Mouse (Mus musculus) A20 (cell line): Measurements from ENCODE around the gene Zfp933.
"Not testable (repeated sequence)": the region's sequence is repeated elsewhere in the genome, so short reads cannot be mapped to it uniquely, and the experiment has no call there.

Experiments used
- DNase-seq: peaks from one replicate; pipeline ENCODE4 v3.0.0-alpha.2; 2011; ENCODE audit warnings: low read depth, low spot score

Gene Zfp933

DNA sequence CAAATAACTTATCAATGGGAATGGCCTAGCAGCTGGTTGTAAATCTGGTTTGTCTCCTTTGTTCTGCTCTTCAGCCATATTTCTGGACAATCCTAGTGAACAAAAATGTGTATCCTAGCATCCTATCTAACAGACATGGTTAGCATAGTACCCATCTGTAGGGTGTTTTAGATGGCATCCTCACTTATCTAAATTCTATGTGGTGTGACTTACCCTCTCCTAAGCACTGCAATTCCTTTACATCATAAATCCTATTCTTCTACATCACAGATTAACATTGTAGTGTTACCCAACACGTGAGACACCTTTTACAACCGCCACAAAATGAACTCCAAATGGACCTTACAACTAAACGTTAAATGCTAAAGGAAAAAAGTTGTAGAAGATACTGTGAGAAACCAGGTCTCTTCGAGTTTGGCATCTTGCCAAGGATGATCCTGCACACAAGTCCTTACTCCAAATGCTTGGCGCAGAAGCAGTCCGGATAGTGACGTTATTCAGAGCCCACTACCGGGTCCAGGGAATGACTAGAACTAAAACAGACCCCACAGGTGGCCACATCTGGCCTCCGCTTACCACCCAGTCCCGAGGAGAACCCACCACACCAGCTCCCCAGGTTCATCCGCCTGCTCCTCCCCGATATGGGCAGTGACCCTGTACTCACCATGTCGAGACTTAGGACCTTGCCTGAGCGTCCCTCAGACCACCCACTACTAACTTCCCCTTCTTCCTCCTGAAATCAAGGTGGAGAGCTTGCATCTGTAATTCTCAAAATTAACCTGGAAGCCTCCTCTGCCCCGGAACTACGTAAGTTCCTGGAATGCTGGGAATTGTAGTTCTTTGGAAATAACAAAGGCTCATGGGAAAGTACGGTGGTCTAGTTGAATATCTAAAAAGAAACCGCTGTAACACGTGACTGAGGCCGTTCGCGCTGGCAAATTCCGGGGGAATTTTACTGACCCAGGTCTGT, at the start of gene Zfp933:
Gene Zfp933 (minus strand): TSS at position 753 of the 970 bp plus-strand sequence.
- peak; percentile 90 for DNase-seq

DNA sequence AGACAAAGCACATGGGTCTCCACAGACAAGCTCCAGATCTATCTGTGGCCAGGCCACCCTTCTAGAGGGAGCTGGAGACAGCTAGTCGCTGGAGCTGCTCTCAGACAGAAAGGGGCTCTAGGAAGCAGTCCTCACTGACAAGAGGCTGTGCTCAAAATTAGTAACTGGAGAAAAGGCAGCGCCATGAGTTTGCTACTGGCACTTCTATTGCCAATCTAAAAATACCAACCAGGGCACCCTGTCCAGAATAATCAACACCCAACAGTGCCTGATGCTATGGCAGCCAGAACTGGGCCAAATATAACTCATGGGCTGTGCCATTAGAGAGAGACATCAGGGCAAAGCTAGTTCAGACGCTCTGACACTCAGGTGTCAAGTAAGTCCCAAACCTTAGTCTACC, 49.2 kb upstream of the Zfp933 start:
- no peak for DNase-seq

DNA sequence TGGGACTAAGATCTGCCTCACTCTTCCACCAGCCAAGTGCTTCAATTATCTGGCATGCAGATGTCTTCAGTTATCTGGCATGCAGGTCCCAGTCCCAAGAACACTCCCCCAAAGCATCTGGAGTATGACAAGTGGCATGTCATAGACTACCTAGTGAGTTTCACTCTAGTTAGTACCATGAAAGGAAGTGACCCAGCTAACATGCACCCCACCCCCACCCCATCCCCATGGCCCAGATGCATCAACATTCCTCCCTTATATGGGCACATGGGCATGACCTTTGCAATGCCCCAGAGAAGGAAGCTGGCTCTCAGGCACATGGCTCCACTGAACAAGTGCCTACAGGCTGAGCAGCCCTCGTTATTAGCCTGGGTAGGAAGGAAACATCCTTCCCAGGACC, 48.2 kb upstream of the Zfp933 start:
- DNase-seq: no peak

DNA sequence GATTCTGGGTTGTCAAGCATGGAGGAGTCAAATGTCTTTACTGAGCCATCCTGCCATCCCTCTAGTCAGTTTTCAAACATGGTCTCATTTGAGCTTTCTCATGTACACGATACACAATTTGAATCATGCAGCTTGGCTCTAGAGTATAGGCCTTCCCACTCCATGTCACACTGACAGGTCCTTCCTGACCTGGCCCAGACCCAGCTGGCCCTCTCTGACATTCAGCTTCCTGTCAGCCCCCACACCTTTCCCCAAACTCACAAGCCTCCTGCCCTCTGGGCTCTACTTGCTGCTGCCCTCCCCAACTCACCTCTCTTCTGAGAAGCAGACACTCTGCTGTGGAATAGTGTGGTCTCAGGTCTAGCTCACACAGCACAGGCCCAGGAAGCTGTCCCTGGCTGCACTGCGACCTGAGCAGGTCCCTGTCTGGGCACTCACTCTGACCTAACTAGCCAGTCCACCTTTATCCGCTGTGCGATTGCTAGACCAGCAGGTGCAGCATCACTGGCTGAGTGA, 47.7 kb upstream of the Zfp933 start:
- DNase-seq: no peak

DNA sequence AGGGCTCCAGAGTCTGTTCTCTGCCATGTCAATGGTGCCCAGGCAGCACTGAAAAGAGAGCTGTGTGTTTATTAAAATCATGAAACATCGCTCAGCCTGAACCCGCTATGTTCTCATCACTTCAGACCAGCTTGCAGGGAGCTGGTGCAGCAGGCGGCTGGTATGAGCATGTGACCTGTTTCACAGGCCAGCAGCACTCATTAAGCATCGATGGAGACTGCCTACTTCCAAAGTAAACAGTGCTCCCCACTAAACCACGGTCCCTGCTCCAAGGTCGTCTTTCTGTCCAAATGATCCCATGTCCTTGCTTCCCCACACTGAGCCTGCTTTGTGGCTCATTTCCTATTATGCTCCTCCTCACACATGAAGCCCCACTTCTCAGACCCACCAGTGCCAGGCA, 42.2 kb upstream of the Zfp933 start:
- DNase-seq: no peak

DNA sequence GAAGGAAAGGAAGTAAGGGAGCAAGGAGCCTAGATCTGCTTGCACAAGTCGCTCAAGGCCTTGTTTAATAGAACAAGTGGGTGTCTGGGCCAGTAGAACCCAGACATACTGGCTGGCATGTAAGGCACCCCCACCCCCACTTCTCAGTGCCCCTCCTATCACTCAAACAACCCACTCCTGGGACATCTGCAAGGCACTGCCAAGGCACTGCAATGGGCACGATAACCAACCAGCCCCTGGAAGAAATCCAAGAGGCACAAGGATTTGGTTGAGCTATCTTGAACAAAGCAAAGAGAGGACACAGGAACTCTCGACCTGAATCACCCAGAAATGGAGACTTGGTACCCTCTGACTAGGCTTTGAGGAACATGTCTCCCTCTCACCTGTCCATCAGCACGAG, 40.1 kb upstream of the Zfp933 start:
- no peak for DNase-seq

DNA sequence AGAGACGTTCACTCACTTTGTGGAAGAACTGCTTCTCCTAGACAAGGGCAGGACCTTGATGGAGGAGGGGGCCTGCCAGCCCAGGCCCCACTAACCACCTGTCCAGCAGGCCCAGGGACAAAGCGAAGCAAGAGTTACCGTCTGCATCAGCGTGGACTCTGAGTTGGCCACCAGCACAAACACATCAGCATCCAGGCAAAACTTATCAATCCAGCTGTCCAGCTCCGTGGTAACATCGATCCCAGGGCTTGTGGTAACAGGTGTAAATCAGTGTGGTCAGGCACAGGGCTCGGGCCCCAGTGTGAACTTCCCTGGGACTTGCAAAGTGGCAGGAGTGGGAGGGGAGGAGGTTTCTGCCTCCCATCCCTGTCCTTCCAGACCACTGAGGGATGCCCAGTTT, 39.1 kb upstream of the Zfp933 start:
- DNase-seq: no peak

DNA sequence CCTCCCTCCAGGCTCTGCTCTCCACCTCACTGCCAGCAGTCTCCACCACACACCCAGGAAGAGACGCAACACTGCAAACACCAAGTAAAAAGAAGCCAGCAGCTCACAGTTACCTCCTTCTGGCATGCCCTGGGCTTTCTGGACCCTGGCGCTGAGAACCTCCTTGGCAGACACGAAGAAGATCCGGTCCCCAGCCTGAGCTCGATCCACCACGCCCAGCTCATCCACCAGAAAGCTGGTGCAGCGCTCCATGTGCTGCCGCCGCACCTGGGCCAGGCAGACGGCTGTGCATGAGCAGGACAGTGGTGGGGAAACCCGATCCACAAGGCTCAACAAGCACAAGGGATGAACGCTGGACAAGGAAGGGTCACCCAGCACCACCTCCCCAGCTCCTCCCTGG, 38.0 kb upstream of the Zfp933 start:
- no peak for DNase-seq

DNA sequence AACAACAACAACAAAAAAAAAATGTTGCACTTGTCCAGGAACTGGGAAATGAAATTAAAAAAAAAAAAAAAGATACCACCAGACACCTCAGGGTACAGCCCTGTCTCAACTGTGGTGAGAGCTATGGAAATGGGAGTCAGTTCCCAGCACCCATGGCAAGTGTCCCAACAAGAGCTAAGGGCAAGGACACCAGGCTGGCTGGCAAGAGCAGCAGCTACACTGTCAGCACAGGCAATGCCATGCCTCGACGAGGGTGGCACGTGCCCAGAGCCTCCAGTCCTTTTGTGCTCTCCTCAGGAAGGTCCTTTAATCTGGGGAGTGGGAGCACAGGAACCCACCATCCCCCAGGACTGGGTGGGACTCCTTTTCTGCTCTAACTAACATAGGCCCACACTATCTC, 36.0 kb upstream of the Zfp933 start:
- DNase-seq: no peak

DNA sequence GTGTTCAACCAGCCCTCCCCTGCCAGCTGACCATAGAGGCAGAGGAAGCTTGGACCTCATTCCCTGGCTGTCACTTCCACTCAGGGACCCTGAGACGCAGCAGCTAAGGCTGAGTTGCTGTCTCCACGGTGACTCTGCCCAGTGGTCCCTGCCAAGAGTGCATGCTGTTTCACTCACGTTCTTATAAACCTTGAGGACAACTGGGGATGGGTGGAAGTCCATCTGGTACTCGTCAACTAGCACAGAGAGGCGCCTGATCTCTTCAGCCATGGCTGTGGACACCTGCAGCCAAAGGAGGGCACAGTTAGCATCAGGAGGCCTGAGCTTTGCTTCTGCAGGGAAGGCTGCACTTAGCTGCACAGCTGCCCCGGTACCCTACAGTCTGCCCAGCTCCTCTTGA, 34.9 kb upstream of the Zfp933 start:
- no peak for DNase-seq

DNA sequence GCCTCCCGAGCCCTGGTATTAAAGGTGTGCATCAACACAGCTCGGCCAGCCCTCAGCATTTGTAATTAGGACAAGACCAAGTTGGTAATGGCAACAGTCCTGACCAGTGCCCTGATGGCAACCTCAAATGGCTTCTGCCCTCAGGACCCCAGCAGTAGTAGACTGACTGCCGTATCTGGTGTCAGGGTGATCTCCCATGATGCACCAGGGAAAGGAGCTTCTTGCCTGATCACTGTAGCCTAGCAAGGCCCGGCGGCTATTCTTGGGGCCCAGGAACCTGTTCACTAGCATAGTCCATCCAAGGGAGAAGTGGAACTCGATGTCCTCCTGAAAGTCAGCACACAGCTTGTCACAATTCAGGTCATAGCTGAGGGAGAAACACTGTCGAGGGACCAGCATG, 33.6 kb upstream of the Zfp933 start:
- DNase-seq: no peak

DNA sequence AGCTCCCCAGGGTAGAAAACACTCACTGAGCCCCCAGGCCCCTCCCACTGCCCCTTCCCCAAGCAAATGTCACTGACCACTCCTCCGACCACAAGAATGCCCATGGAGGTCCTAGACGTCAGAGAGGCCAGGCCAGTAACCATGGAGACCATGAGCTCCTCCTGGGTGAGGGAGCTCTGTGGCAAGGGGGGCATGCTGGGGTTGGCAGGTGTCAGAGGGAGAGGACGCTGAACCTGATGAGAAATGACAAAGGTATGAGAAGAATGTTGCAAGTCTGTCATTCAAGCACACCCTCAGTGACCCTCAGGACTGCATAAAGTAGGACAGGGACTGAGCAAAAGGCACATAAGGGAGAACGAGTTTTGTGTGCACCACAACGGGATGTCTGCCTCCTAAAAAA, 31.7 kb upstream of the Zfp933 start:
- DNase-seq: no peak

DNA sequence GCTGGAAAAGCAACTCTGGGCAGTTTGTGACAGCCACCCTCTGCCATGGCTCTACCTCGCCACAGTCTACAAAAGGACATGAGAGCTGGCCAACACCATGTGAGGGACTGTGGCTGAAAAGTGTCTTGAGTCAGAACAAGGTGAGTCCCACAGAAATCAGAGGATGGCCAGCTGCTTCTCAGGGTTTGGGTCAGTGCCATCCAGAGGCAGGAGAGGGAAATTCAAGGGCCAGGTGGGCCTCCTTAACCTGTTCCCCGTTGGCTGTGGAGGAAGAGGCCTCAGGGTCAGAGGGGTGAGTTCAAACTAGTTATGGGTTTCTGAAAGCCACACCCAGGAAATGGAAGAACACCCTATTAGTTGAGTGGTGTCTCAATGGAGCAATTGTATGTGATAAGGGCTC, 31.3 kb upstream of the Zfp933 start:
- DNase-seq: no peak

DNA sequence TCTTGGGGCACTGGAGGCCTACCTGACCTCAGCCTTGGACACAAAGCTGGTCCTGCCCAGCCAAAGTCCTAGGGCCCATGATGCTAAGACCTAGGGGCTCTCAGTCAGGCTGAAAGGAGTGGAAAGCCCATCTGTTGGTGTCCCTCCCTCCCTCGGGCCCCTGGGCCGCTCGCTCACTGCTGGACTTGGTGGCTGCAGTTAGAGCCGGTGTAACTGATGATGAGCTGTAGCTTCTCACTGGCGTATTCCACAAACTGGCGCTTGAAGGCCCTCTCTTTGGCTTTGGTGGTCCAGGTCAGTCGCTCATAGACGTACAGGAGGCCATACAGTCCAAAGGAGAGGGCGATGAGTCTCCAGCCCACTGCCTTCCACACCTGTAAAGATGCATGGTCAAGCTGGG, 30.4 kb upstream of the Zfp933 start:
- no peak for DNase-seq

DNA sequence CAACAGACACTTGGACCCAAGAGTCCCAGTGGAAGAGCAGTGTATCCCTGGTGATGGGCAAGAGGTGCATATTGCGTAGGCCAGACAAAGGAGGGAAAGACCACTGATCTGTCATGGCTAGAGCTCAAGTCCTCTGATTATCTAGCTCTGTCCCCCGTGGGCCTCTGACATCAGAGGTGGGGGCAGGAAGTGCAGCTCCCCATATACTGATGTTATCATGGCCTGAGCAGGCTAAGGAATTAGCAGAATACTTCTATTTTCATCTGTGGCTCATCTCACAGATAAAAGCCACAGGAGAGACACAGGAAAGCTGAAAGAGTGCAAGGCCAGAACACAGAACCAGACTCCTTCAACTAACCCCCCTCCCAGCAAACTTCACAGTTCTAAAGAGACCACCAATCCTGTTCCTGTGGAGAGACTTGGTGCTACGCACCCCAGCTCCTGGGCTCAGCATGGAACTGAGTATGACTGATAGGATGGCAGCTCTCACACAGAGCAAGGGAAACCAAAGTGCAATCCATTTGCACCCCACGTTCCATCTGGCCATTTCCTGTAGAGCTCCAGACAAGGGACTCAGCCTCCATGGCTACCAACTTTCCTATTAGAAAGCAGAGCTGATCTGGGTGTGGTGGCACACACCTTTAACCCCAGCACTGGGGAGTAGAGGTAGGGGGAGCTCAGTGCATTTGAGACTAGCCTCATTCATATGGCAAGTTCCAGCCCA, 27.8 kb upstream of the Zfp933 start:
- DNase-seq: no peak

DNA sequence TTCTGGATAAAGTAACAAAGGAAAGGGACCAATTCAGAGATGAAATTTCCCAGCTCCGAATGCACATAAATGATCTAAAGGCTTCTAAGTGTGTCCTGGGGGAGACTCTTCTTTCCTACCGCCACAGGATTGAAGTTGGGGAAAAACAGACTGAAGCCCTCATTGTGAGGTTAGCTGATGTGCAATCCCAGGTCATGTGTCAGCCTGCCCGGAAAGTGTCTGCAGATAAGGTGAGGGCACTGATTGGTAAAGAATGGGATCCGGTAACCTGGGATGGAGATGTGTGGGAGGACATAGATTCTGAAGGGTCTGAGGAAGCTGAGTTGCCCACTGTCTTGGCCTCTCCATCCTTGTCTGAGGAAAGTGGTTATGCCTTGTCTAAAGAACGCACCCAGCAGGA, 21.1 kb upstream of the Zfp933 start:
- peak; percentile 30 for DNase-seq

DNA sequence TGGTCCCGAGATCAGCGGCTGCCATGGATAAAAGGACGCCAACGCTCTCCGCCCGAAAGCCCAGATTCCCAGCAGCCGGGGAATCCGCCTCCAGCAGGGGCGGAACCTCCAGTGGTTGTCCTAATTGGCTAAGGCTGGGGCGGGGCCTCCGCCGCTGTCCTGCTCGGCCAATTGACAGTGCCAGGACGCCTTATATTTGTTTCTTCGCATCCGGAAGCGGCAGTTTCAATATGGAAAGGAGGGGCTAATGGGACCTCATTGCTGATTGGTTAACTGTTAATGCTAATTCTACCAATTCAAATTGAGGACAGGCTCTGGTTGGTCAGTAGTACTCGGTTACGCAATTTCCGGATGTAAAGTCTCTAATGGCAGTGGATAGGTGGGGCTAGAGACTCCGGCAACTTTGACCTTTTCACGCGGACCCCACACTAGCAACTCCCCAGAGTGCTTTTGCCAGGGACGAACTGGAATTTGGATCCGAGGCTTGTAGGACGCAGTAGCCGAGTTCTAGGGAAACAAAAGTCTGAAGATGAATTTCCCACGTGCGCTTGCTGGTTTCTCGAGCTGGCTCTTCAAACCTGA, 20.4 kb upstream of the Zfp933 start, which contains the start of the genes Miip and Fv1:
Gene Miip (minus strand): TSS at position 367 of the 582 bp plus-strand sequence.
Gene Fv1 (plus strand): TSS at position 530 of the 582 bp plus-strand sequence.
- peak; percentile 97 for DNase-seq

DNA sequence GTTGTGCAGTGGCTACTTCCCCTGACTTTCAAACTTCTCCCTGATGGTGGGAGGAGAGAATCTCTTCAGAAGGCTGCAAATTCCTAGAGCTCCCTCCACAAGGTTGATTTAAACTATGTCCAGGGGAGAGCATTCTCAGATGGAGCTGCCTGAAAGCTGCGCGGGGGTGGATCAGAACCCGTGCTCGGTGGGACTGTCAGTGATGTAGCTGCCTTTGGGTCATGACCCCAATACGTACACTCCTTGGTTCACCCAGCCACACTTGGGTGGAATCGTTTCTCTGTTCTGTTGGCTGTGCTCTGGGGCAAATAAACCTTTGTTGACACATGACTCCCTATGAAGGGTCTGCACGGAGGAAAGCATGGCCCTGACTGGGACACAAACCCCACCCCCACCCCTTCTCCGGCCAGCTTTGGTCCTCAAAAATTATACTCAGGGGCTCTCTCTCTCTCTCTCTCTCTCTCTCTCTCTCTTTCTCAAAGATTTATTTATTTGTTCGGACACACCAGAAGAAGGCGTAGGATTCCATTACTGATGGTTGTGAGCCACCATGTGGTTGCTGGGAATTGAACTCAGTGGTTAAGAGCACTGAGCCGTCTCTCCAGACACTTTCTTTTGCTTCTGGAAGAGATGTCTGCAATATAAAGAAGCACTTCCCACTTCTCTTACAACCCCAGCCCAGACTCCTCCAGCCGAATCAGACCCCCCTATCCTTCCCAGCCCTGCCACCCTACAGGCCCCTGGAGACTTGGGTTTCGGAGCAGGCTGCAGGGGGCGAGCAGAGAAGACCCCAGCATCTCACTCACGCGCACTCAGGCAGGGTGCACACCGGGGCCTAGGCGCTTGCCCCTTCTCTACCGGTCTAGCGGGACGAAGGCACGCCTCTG, 19.6 kb upstream of the Zfp933 start:
- DNase-seq: peak; percentile 31

DNA sequence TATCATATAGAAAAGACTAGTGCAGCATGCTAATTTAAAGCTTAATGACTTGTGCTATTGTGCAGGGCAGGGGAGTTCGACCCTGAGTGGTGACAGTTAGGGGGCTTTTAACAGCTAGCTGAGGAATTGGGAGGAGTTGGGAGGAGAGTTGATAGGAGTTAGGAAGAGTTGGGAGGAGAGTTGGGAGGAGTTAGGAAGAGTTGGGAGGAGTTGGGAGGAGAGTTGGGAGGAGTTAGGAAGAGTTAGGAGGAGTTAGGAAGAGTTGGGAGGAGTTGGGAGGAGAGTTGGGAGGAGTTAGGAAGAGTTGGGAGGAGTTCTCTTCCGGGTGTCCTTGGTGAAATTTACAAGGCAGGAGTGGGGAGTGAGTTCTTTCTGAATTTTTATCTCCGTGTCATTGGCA, 18.6 kb upstream of the Zfp933 start:
- not testable (repeated sequence) for DNase-seq

DNA sequence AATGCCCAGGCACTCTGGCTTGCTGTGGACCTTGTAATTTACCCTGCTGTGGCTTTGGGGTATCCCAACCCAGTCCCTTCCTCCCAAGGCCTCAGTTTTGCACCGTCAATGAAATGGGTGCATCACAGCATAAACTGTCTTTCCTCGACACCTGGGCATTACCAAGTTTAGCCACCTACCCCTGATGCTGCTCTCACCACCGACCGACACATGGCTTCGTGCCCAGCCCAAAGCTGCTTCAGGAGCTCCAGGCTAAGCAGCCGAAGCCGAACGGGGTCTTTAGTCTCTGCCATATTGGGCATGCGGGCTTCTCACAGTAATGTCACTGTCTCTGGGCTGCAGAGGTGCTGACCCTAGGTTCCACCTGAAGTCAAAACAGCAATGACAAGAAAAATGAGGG, 17.9 kb upstream of the Zfp933 start:
- no peak for DNase-seq

DNA sequence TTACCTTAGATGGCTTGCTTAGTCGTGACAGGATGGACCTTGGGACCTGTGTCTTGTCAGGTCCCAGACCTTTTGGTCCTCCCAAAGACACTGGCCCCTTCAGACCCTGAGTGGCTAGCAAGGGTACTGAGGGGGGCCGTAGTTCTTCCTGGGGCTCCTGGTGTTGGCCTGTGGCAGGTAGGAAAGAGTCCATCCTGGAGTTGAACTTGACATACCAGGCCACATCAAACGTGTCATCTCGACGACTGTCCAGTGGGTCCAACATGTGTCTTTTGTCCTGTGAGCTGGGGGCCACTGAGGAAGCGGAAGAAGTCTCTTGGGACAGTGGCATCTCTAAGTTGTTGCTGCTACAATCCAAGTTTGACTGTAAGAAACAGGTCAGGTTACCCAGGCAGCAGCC, 17.5 kb upstream of the Zfp933 start:
- no peak for DNase-seq
